8 mouse cellular contexts compared by ENCODE assay signal in genomic region chr4:102759095-102759890, GRCm38 (mm10). TPM values are rescaled to one million over a fixed set of nuclear protein-coding genes. Genes with fewer than 3 reads are reported as not detected.
A peak's percentile ranks its signal among the peaks of the same experiment; 100 is the strongest.
DNase-seq lines count a peak whose midpoint lies in the region; ATAC-seq and TF ChIP-seq lines count a peak whose summit lies in the region.

No protein-coding gene starts in this region.

- no peaks in the 10 kb centered on the region for H3K27me3 ChIP-seq in intestine, embryonic 14.5 days (replicated peaks; ENCODE audit: control insufficient read depth, insufficient read depth, low read length)

- DNase-seq in adrenal gland, postnatal 14 days = peak; percentile 36
- DNase-seq in cerebellum, postnatal 4 days (ENCODE audit: low spot score in 2 of 2) = peak; percentile 34 to 59
- peak; percentile 48 for DNase-seq in gastrocnemius, adult 2 months
- peak; percentile 79 for DNase-seq in intestine, embryonic 14.5 days (ENCODE audit: low spot score)
- peak; percentile 60 to 75 for DNase-seq in left cerebral cortex, postnatal 14 days (ENCODE audit: low spot score in 2 of 2)
- DNase-seq in skeletal muscle tissue, adult 2 months (ENCODE audit: low read depth, low spot score) = peak; percentile 26
- DNase-seq in spleen, postnatal 10 days (ENCODE audit: low spot score in 2 of 2) = no peak

- peak; percentile 61 for ATAC-seq in intestine, embryonic 14.5 days (replicated peaks; ENCODE audit: low FRiP score, low TSS enrichment, low read depth)
- ATAC-seq in megakaryocyte, adult 5-6 weeks (ENCODE audit: poor library complexity, severe bottlenecking) = peak; percentile 27; the same call in 1 of the 2 replicates

- under 1% methylated on average over 36 of the region's 41 CpGs for WGBS in intestine, embryonic 14.5 days

- peak overlapping the region; percentile 80 for H3K27ac ChIP-seq in gastrocnemius, adult 2 months
- H3K27ac ChIP-seq in intestine, embryonic 14.5 days (ENCODE audit: low read depth) = peak overlapping the region; percentile 80

- peak overlapping the region; percentile 78 for H3K4me3 ChIP-seq in gastrocnemius, adult 2 months
- peak overlapping the region; percentile 58 for H3K4me3 ChIP-seq in intestine, embryonic 14.5 days (ENCODE audit: low read depth, low read length)

- TF ChIP-seq CTCF in gastrocnemius, adult 2 months (IDR thresholded peaks at IDR 0.05) = no peak

- intact Hi-C loops in gastrocnemius, adult 2 months (cut with DNase I) = no loop called here
- intact Hi-C loops in left cerebral cortex, postnatal 14 days (cut with DNase I) = no loop called here

- peak overlapping the region; percentile 99 for H3K4me2 ChIP-seq in intestine, embryonic 14.5 days (ENCODE audit: low read length)

- H3K9ac ChIP-seq in intestine, embryonic 14.5 days (ENCODE audit: low read length) = peak overlapping the region; percentile 58

- no peaks in the 10 kb centered on the region for H3K9me3 ChIP-seq in intestine, embryonic 14.5 days (ENCODE audit: control insufficient read depth, low read length)

- H3K36me3 ChIP-seq in intestine, embryonic 14.5 days (ENCODE audit: control insufficient read depth, insufficient read depth, low read length) = no peaks in the 10 kb centered on the region

- no peaks in the 10 kb centered on the region for H3K4me1 ChIP-seq in intestine, embryonic 14.5 days (replicated peaks; ENCODE audit: control insufficient read depth, insufficient read depth, low read length)

RNA-seq across cellular contexts. Expression of gene Sgip1, which starts 18.2 kb away (rescaled TPM):
- total RNA-seq in adrenal gland, postnatal 14 days (2021) = 8.2 and 14.1 TPM in 2 replicates
- total RNA-seq in gastrocnemius, adult 2 months (2021) = 1 to 10 TPM; 1.8 to 2.4 TPM
- 13.0 and 16.2 TPM in 2 replicates for polyA plus RNA-seq in intestine, embryonic 14.5 days (2014; fragmentation: Nextera tagmentation; extraction: Ambion mirVana)
- total RNA-seq in left cerebral cortex, postnatal 14 days (2021) = 100 to 1,000 TPM; 311 to 321 TPM
- 0.85 and 2.0 TPM in 2 replicates for total RNA-seq in megakaryocyte, adult 5-6 weeks (2015)
- total RNA-seq in megakaryocyte, adult 5-6 weeks (2017) = 1.3 and 2.3 TPM in 2 replicates

Comparison
In these comparisons a context has a peak if more than half of its experiments do, and no peak if none do; other contexts are left out.
1. DNase-seq: peak in adrenal gland, postnatal 14 days (single experiment), cerebellum, postnatal 4 days (2 of 2), gastrocnemius, adult 2 months (single experiment), intestine, embryonic 14.5 days (single experiment), left cerebral cortex, postnatal 14 days (2 of 2) and skeletal muscle tissue, adult 2 months (single experiment); none in spleen, postnatal 10 days (0 of 2).
2. RNA of gene Sgip1, which starts 18.2 kb away (total RNA-seq): 311 to 321 TPM in left cerebral cortex, postnatal 14 days; 8.2 to 14.1 TPM in adrenal gland, postnatal 14 days, 1.8 to 2.4 TPM in gastrocnemius, adult 2 months and 0.85 to 2.3 TPM in megakaryocyte, adult 5-6 weeks; every median in the first group is over 10 times any median in the second.